Mouse (Mus musculus) hindbrain, embryonic 11.5 days (tissue): ENCODE data around the gene Gtf2a1. TPM values are rescaled to one million over a fixed set of nuclear protein-coding genes. Genes with fewer than 3 reads are reported as not detected.

Experiments used
- ATAC-seq: fragments of 200-750 bp; cut with Nextera tagmentation; 2 replicates; pipeline ENCODE4 v1.8.0; 2017; ENCODE audit warnings: mild to moderate bottlenecking, moderate TSS enrichment, moderate library complexity; ENCODE audit not compliant: low FRiP score
- DNase-seq: peaks from one replicate; pipeline ENCODE4 v3.0.0-alpha.2; 2015; ENCODE audit warnings: low spot score
- H3K27ac ChIP-seq: fragments of 300-500 bp; sonication (generic); 2 replicates; pipeline ENCODE4 v1.5.1; 2014; ENCODE audit warnings: mild to moderate bottlenecking, low read depth, low read length
- H3K27me3 ChIP-seq: fragments of 300-500 bp; sonication (generic); 2 replicates; pipeline ENCODE4 v1.6.1; 2014; ENCODE audit warnings: mild to moderate bottlenecking, low read length, moderate library complexity, mixed read lengths; ENCODE audit not compliant: control insufficient read depth, insufficient read depth
- H3K36me3 ChIP-seq: fragments of 300-500 bp; sonication (generic); 2 replicates; pipeline ENCODE4 v1.6.1; 2014; ENCODE audit warnings: mild to moderate bottlenecking, low read length, moderate library complexity, mixed read lengths; ENCODE audit not compliant: control insufficient read depth, insufficient read depth
- H3K4me1 ChIP-seq: fragments of 300-500 bp; sonication (generic); replicated peaks from 2 replicates; pipeline ENCODE4 v1.6.1; 2014; ENCODE audit warnings: low read length, mixed read lengths; ENCODE audit not compliant: control insufficient read depth, insufficient read depth
- H3K4me2 ChIP-seq: fragments of 300-500 bp; sonication (generic); replicated peaks from 2 replicates; pipeline ENCODE4 v1.6.1; 2014; ENCODE audit warnings: mild to moderate bottlenecking, low read depth, low read length
- H3K4me3 ChIP-seq: fragments of 300-500 bp; sonication (generic); 2 replicates; pipeline ENCODE4 v1.5.1; 2014; ENCODE audit warnings: low read depth, low read length
- H3K9ac ChIP-seq: fragments of 300-500 bp; sonication (generic); 2 replicates; pipeline ENCODE4 v1.6.1; 2014; ENCODE audit warnings: low read depth, low read length
- H3K9me3 ChIP-seq: fragments of 300-500 bp; sonication (generic); 2 replicates; pipeline ENCODE4 v1.6.1; 2016; ENCODE audit warnings: low read length; ENCODE audit not compliant: control insufficient read depth
- WGBS: fragments of 180-500 bp; shearing (Covaris S2); extraction: QIAGEN DNeasy Blood & Tissue Kit; methylation state at CpG from one replicate; pipeline ENCODE4 v1.1.7; 2014; 5-methylcytosine and 5-hydroxymethylcytosine counted together
- polyA plus RNA-seq: library from polyadenylated mRNA; unstranded; fragments of >200 nt; fragmentation: Nextera tagmentation; extraction: Ambion mirVana; gene quantifications from 2 replicates; pipeline ENCODE4 v1.2.1, GENCODE M21; 2014

Gtf2a1 gene
- polyA plus RNA-seq, 1 experiment from 2014 or later = 57.9 TPM

- ATAC-seq (no peak), DNase-seq (no peak)
- H3K27ac ChIP-seq = no peak overlapping the region
- no peaks in the 10 kb centered on the region for H3K27me3 ChIP-seq
- H3K4me3 ChIP-seq = no peak overlapping the region
- no peaks in the 10 kb centered on the region for H3K4me1 ChIP-seq
- H3K4me2 ChIP-seq = no peak overlapping the region
- no peaks in the 10 kb centered on the region for H3K9me3 ChIP-seq
- whole genome bisulfite sequencing = 72% methylated on average over 3 of the region's 3 CpGs
- no peak overlapping the region for H3K9ac ChIP-seq
- H3K36me3 ChIP-seq = no peaks in the 10 kb centered on the region
Measured at GRCm38 (mm10) chr12:91517808-91518207, 72.5 kb downstream of the Gtf2a1 start.

GRCm38 (mm10) chr12:91513980-91514379 is 76.3 kb downstream of the Gtf2a1 start:
- no peak for DNase-seq
- H3K27ac ChIP-seq = no peak overlapping the region
- H3K4me2 ChIP-seq = no peak overlapping the region
- no peaks in the 10 kb centered on the region for H3K9me3 ChIP-seq
- H3K9ac ChIP-seq = no peak overlapping the region
- H3K4me1 ChIP-seq = no peaks in the 10 kb centered on the region
- no peak for ATAC-seq
- no peaks in the 10 kb centered on the region for H3K27me3 ChIP-seq
- H3K4me3 ChIP-seq = no peak overlapping the region
- WGBS = 80% methylated on average over 6 of the region's 6 CpGs
- H3K36me3 ChIP-seq = no peaks in the 10 kb centered on the region

DNA sequence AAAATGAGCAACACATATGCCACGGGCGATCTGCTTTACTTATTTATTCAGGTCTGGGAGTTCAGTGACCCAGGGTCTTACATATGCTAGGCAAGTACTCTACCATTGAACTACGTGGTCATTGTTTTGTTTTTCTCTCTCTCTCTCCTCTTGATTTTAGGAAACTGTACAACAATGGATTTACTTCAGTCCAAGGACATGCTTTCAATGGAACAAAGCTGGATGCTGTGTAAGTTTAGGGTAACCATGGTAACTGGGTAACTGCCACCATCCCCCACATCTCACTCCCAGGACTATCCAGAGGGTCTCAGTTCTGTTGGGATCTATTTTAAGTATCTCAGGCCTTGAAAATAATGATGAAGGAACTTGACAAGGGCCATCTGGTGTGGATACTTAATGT is 78.5 kb downstream of the Gtf2a1 start:
- Histone ChIP-seq H3K4me1 (no peaks in the 10 kb centered on the region), H3K4me2 (no peak overlapping the region), H3K36me3 (no peaks in the 10 kb centered on the region), H3K4me3 (no peak overlapping the region), H3K27ac (no peak overlapping the region), H3K9ac (no peak overlapping the region), H3K9me3 (no peaks in the 10 kb centered on the region), H3K27me3 (no peaks in the 10 kb centered on the region)
- DNase-seq = peak; percentile 13
- 36% methylated on average over 3 of the region's 3 CpGs for WGBS
- no peak for ATAC-seq

Other genes starting within 250 kb of the Gtf2a1 start
- gene Cep128, start 206.1 kb downstream of the Gtf2a1 start, polyA plus RNA-seq = 10.5 and 10.7 TPM in 2 replicates
- 0.25 TPM in 1 of 2 replicates, not detected in the other for gene Tshr, start 205.9 kb downstream of the Gtf2a1 start, polyA plus RNA-seq
- 6.8 and 10.5 TPM in 2 replicates for gene Ston2, start 197.9 kb upstream of the Gtf2a1 start, polyA plus RNA-seq